Mouse (Mus musculus) midbrain, postnatal 0 days (tissue): ENCODE data around the gene Olfr1221. TPM values are rescaled to one million over a fixed set of nuclear protein-coding genes. Genes with fewer than 3 reads are reported as not detected.
"Not testable (repeated sequence)": the region's sequence is repeated elsewhere in the genome, so short reads cannot be mapped to it uniquely, and the experiment has no call there.

ENCODE experiments used
- ATAC-seq: fragments of 200-750 bp; cut with Nextera tagmentation; 2 replicates; pipeline ENCODE4 v1.8.0; 2017; ENCODE audit warnings: moderate number of reproducible peaks, mild to moderate bottlenecking, moderate TSS enrichment, moderate library complexity; ENCODE audit not compliant: low FRiP score
- DNase-seq: peaks from one replicate; pipeline ENCODE4 v3.0.0-alpha.2; 2015; ENCODE audit warnings: low spot score
- H3K27ac ChIP-seq: fragments of 300-500 bp; sonication (generic); 2 replicates; pipeline ENCODE4 v1.5.1; 2014; ENCODE audit warnings: low read depth, mild to moderate bottlenecking, low read length, mixed read lengths
- H3K27me3 ChIP-seq: fragments of 300-500 bp; sonication (generic); 2 replicates; pipeline ENCODE4 v1.6.1; 2014; ENCODE audit warnings: low read length, control low read depth, mixed read lengths; ENCODE audit not compliant: insufficient read depth
- H3K36me3 ChIP-seq: fragments of 300-500 bp; sonication (generic); 2 replicates; pipeline ENCODE4 v1.6.1; 2014; ENCODE audit warnings: low read length, control low read depth, mixed read lengths; ENCODE audit not compliant: insufficient read depth
- H3K4me1 ChIP-seq: fragments of 300-500 bp; sonication (generic); 2 replicates; pipeline ENCODE4 v1.6.1; 2014; ENCODE audit warnings: mild to moderate bottlenecking, control low read depth, antibody characterized with exemption, low read length, mixed read lengths; ENCODE audit not compliant: insufficient read depth
- H3K4me2 ChIP-seq: fragments of 300-500 bp; sonication (generic); 2 replicates; pipeline ENCODE4 v1.6.1; 2014; ENCODE audit warnings: low read depth, mild to moderate bottlenecking, low read length, mixed read lengths; ENCODE audit not compliant: poor library complexity, severe bottlenecking
- H3K4me3 ChIP-seq: fragments of 300-500 bp; sonication (generic); 2 replicates; pipeline ENCODE4 v1.5.1; 2014; ENCODE audit warnings: low read depth, mild to moderate bottlenecking, low read length, moderate library complexity
- H3K9ac ChIP-seq: fragments of 300-500 bp; sonication (generic); replicated peaks from 2 replicates; pipeline ENCODE4 v1.6.1; 2014; ENCODE audit warnings: mild to moderate bottlenecking, low read length, moderate library complexity, mixed read lengths; ENCODE audit not compliant: poor library complexity, severe bottlenecking
- H3K9me3 ChIP-seq: fragments of 300-500 bp; sonication (generic); 2 replicates; pipeline ENCODE4 v1.6.1; 2016; ENCODE audit warnings: low read length, control low read depth
- CTCF ChIP-seq: IDR thresholded peaks from 2 replicates; pipeline ENCODE4 v1.5.1; 2016; ENCODE audit warnings: antibody characterized with exemption, mild to moderate bottlenecking
- WGBS: fragments of 180-500 bp; shearing (Covaris S2); extraction: QIAGEN DNeasy Blood & Tissue Kit; methylation state at CpG from one replicate; pipeline ENCODE4 v1.1.7; 2014; 5-methylcytosine and 5-hydroxymethylcytosine counted together
- polyA plus RNA-seq: library from polyadenylated mRNA; unstranded; fragments of >200 nt; fragmentation: Nextera tagmentation; extraction: Ambion mirVana; gene quantifications from 2 replicates; pipeline ENCODE4 v1.2.1, GENCODE M21; 2015
- total RNA-seq: library from RNA; depleted of rRNA; stranded (reverse); fragments of >200 nt; gene quantifications from 2 replicates; pipeline ENCODE4 v1.2.3, GENCODE M21; 2014; rRNA removed

Olfr1221 gene
- total RNA-seq = not detected in 2 replicates
- polyA plus RNA-seq = not detected in 2 replicates

- H3K27ac ChIP-seq = no peak within 1 kb of the TSS
- H3K9ac ChIP-seq = no peak within 1 kb of the TSS
- H3K9me3 ChIP-seq = no peaks in the 10 kb centered on the region
- H3K36me3 ChIP-seq = no peaks in the 10 kb centered on the region
- ATAC-seq (no peak), DNase-seq (no peak)
- H3K4me2 ChIP-seq = no peak within 1 kb of the TSS
- H3K27me3 ChIP-seq = no peaks in the 10 kb centered on the region
- no peak within 1 kb of the TSS for H3K4me3 ChIP-seq
- no peaks in the 10 kb centered on the region for H3K4me1 ChIP-seq
- no peak for TF ChIP-seq CTCF
- 80% methylated on average over 2 of the region's 2 CpGs for WGBS
Measured at GRCm38 (mm10) chr2:89117183-89117582, at the start of gene Olfr1221. TSS of gene Olfr1221 (minus strand) at chr2:89117283.

- not testable (repeated sequence) for H3K9me3 ChIP-seq, H3K9ac ChIP-seq, H3K4me3 ChIP-seq, H3K27ac ChIP-seq, H3K4me1 ChIP-seq, ATAC-seq, DNase-seq, H3K27me3 ChIP-seq, H3K4me2 ChIP-seq, H3K36me3 ChIP-seq
- WGBS = 91% methylated on average over 4 of the region's 4 CpGs
Measured at GRCm38 (mm10) chr2:89164711-89165110, 47.6 kb upstream of the Olfr1221 start.

GRCm38 (mm10) chr2:89163991-89164390 lies 46.9 kb upstream of the Olfr1221 start, which contains the start of gene Olfr1224-ps1:
TSS of gene Olfr1224-ps1 (minus strand) at chr2:89164091.
- H3K4me1 ChIP-seq, H3K27ac ChIP-seq, H3K27me3 ChIP-seq, H3K9ac ChIP-seq, H3K4me2 ChIP-seq, ATAC-seq, H3K36me3 ChIP-seq, H3K4me3 ChIP-seq, H3K9me3 ChIP-seq, DNase-seq: not testable (repeated sequence)
- 92% methylated on average over 8 of the region's 8 CpGs for WGBS

- ATAC-seq = no peak
- H3K9me3 ChIP-seq = no peaks in the 10 kb centered on the region
Measured at GRCm38 (mm10) chr2:89151460-89151859, 34.4 kb upstream of the Olfr1221 start, which contains the start of gene Olfr1223. TSS of gene Olfr1223 (minus strand) at chr2:89151560.

GRCm38 (mm10) chr2:89132954-89133353 lies 15.9 kb upstream of the Olfr1221 start, which contains the start of gene Olfr1222:
TSS of gene Olfr1222 (minus strand) at chr2:89133054.
- ATAC-seq (no peak), DNase-seq (no peak)
- H3K9ac ChIP-seq = no peak within 1 kb of the TSS
- H3K4me2 ChIP-seq = no peak within 1 kb of the TSS
- H3K4me3 ChIP-seq = no peak within 1 kb of the TSS
- no peaks in the 10 kb centered on the region for H3K27me3 ChIP-seq
- H3K4me1 ChIP-seq = no peaks in the 10 kb centered on the region
- TF ChIP-seq CTCF = no peak
- H3K27ac ChIP-seq = no peak within 1 kb of the TSS
- H3K36me3 ChIP-seq = no peaks in the 10 kb centered on the region
- no peaks in the 10 kb centered on the region for H3K9me3 ChIP-seq
- 84% methylated on average over 3 of the region's 3 CpGs for WGBS

More at GRCm38 (mm10) chr2:89151460-89151859, 34.4 kb upstream of the Olfr1221 start, which contains the start of gene Olfr1223:
- Histone ChIP-seq H3K4me3 (no peak within 1 kb of the TSS), H3K27me3 (no peaks in the 10 kb centered on the region), H3K9ac (no peak within 1 kb of the TSS), H3K4me2 (no peak within 1 kb of the TSS), H3K4me1 (no peaks in the 10 kb centered on the region), H3K36me3 (no peaks in the 10 kb centered on the region), H3K27ac (no peak within 1 kb of the TSS)
- 53% methylated on average over 1 of the region's 1 CpGs for WGBS
- no peak for DNase-seq
- TF ChIP-seq CTCF = no peak

GRCm38 (mm10) chr2:89106735-89107134 lies 10.3 kb downstream of the Olfr1221 start, which contains the start of gene Olfr1220:
TSS of gene Olfr1220 (minus strand) at chr2:89106835.
- Histone ChIP-seq H3K9ac (no peak within 1 kb of the TSS), H3K27ac (no peak within 1 kb of the TSS), H3K4me1 (no peaks in the 10 kb centered on the region), H3K4me3 (no peak within 1 kb of the TSS), H3K4me2 (no peak within 1 kb of the TSS), H3K9me3 (no peaks in the 10 kb centered on the region), H3K27me3 (no peaks in the 10 kb centered on the region), H3K36me3 (no peaks in the 10 kb centered on the region)
- no peak for TF ChIP-seq CTCF
- DNase-seq = no peak
- 74% methylated on average over 3 of the region's 3 CpGs for WGBS
- no peak for ATAC-seq
